Mouse (Mus musculus) testis, adult 2 months (tissue): Measurements from ENCODE around the gene Pex5. TPM values are rescaled to one million over a fixed set of nuclear protein-coding genes. Genes with fewer than 3 reads are reported as not detected.
"Not testable (repeated sequence)": the region's sequence is repeated elsewhere in the genome, so short reads cannot be mapped to it uniquely, and the experiment has no call there.

ENCODE experiments used
- H3K27ac ChIP-seq: fragments of 200-500 bp; 2 replicates; pipeline ENCODE4 v1.5.1; 2012; ENCODE audit warnings: low read depth, low read length; ENCODE audit not compliant: control insufficient read depth, insufficient read depth
- H3K27me3 ChIP-seq: fragments of 200-500 bp; 2 replicates; pipeline ENCODE4 v1.6.1; 2012; ENCODE audit warnings: mild to moderate bottlenecking, low read length, moderate library complexity; ENCODE audit not compliant: control insufficient read depth, insufficient read depth
- H3K36me3 ChIP-seq: fragments of 200-500 bp; 2 replicates; pipeline ENCODE4 v1.6.1; 2012; ENCODE audit warnings: mild to moderate bottlenecking, low read length; ENCODE audit not compliant: control insufficient read depth, insufficient read depth
- H3K4me1 ChIP-seq: fragments of 200-500 bp; 2 replicates; pipeline ENCODE4 v1.6.1; 2012; ENCODE audit warnings: low read length; ENCODE audit not compliant: control insufficient read depth, insufficient read depth
- H3K4me3 ChIP-seq: fragments of 200-500 bp; 2 replicates; pipeline ENCODE4 v1.5.1; 2012; ENCODE audit warnings: low read depth, mild to moderate bottlenecking, low read length, moderate library complexity, mixed read lengths; ENCODE audit not compliant: control insufficient read depth
- CTCF ChIP-seq: fragments of 200-500 bp; IDR thresholded peaks from 2 replicates; pipeline ENCODE4 v1.5.1; 2012; ENCODE audit warnings: low read depth, mild to moderate bottlenecking, inconsistent platforms, low read length, moderate library complexity; ENCODE audit not compliant: control insufficient read depth, insufficient read depth, insufficient replicate concordance
- POLR2A ChIP-seq: fragments of 200-500 bp; IDR thresholded peaks from 2 replicates; pipeline ENCODE4 v1.6.1; 2012; ENCODE audit warnings: low read depth, mild to moderate bottlenecking, inconsistent platforms, low read length, moderate library complexity; ENCODE audit not compliant: control insufficient read depth
- polyA plus RNA-seq: library from polyadenylated mRNA; depleted of rRNA; stranded (reverse); fragments of >200 nt; gene quantifications from 2 replicates; pipeline ENCODE4 v1.2.3, GENCODE M21; 2012

The Pex5 gene
- polyA plus RNA-seq, 1 experiment = 33.2 TPM

- peak overlapping the region; percentile 94 for H3K4me3 ChIP-seq
- H3K36me3 ChIP-seq = peaks cover 2% of the 10 kb centered on the region
- TF ChIP-seq POLR2A = no peak
- TF ChIP-seq CTCF = no peak
- peak overlapping the region; percentile 91 for H3K27ac ChIP-seq
- no peaks in the 10 kb centered on the region for H3K27me3 ChIP-seq
- H3K4me1 ChIP-seq = peaks cover 2% of the 10 kb centered on the region
Measured at GRCm38 (mm10) chr6:124413770-124414149, 1.1 kb downstream of the Pex5 start.

- no peak for TF ChIP-seq POLR2A
- no peak for TF ChIP-seq CTCF
- Histone ChIP-seq H3K27ac (no peak overlapping the region), H3K4me3 (no peak overlapping the region), H3K4me1 (peaks cover under 1% of the 10 kb centered on the region; the same call in 1 of the 2 replicates), H3K36me3 (peaks cover 2% of the 10 kb centered on the region), H3K27me3 (no peaks in the 10 kb centered on the region)
Measured at GRCm38 (mm10) chr6:124408355-124408754, 6.5 kb downstream of the Pex5 start.

- H3K27me3 ChIP-seq = no peaks in the 10 kb centered on the region
- no peak for TF ChIP-seq POLR2A
- TF ChIP-seq CTCF = no peak
- H3K36me3 ChIP-seq = peaks cover 2% of the 10 kb centered on the region
Measured at GRCm38 (mm10) chr6:124407180-124407579, 7.7 kb downstream of the Pex5 start.

GRCm38 (mm10) chr6:124406326-124406725, 8.5 kb downstream of the Pex5 start:
- no peaks in the 10 kb centered on the region for H3K4me1 ChIP-seq
- TF ChIP-seq POLR2A = no peak
- no peak for TF ChIP-seq CTCF
- H3K27ac ChIP-seq = no peak overlapping the region
- no peak overlapping the region for H3K4me3 ChIP-seq
- H3K27me3 ChIP-seq = no peaks in the 10 kb centered on the region
- peaks cover 2% of the 10 kb centered on the region for H3K36me3 ChIP-seq

More at GRCm38 (mm10) chr6:124407180-124407579, 7.7 kb downstream of the Pex5 start:
- no peak overlapping the region for H3K4me3 ChIP-seq
- H3K4me1 ChIP-seq = no peaks in the 10 kb centered on the region
- H3K27ac ChIP-seq = no peak overlapping the region

GRCm38 (mm10) chr6:124399738-124400137, 15.1 kb downstream of the Pex5 start:
- Histone ChIP-seq H3K27me3 (no peaks in the 10 kb centered on the region), H3K36me3 (peaks cover 4% of the 10 kb centered on the region), H3K27ac (no peak overlapping the region), H3K4me3 (no peak overlapping the region), H3K4me1 (no peaks in the 10 kb centered on the region)
- TF ChIP-seq POLR2A = no peak
- TF ChIP-seq CTCF = no peak

GRCm38 (mm10) chr6:124394991-124395390, 19.9 kb downstream of the Pex5 start:
- not testable (repeated sequence) for H3K4me3 ChIP-seq, H3K4me1 ChIP-seq, H3K27me3 ChIP-seq, H3K36me3 ChIP-seq, H3K27ac ChIP-seq

- no peaks in the 10 kb centered on the region for H3K27me3 ChIP-seq
- H3K36me3 ChIP-seq = no peaks in the 10 kb centered on the region
- no peak overlapping the region for H3K27ac ChIP-seq
- H3K4me3 ChIP-seq = no peak overlapping the region
- TF ChIP-seq CTCF = no peak
- TF ChIP-seq POLR2A = no peak
- no peaks in the 10 kb centered on the region; the same call in 1 of the 2 replicates for H3K4me1 ChIP-seq
Measured at GRCm38 (mm10) chr6:124380142-124380541, 34.7 kb downstream of the Pex5 start.

GRCm38 (mm10) chr6:124379331-124379730, 35.5 kb downstream of the Pex5 start:
- Histone ChIP-seq H3K4me1 (no peaks in the 10 kb centered on the region; the same call in 1 of the 2 replicates), H3K27me3 (no peaks in the 10 kb centered on the region), H3K4me3 (no peak overlapping the region), H3K27ac (no peak overlapping the region), H3K36me3 (no peaks in the 10 kb centered on the region)
- TF ChIP-seq CTCF (no peak), POLR2A (no peak)
